Mouse (Mus musculus) MEL (cell line): ENCODE data around the gene Exd2. TPM values are rescaled to one million over a fixed set of nuclear protein-coding genes. Genes with fewer than 3 reads are reported as not detected.

Source experiments
- DNase-seq: peaks from one replicate; pipeline ENCODE4 v3.0.0; 2011; ENCODE audit warnings: low read depth, low spot score
- H3K27ac ChIP-seq: 2 replicates; pipeline ENCODE4 v1.5.1; 2012; ENCODE audit warnings: low read depth, mild to moderate bottlenecking, control low read depth, low read length, moderate library complexity; ENCODE audit not compliant: control insufficient read depth
- H3K27me3 ChIP-seq, 2 experiments: fragments of 150-350 bp in 1 of 2; sonication (generic) in 1 of 2; 2 replicates each; pipeline ENCODE4 v1.6.1; 2012; ENCODE audit warnings: low read length in 2 of 2, mild to moderate bottlenecking in 2 of 2, improper control_type of control experiment in 1 of 2, moderate library complexity in 1 of 2; ENCODE audit not compliant: insufficient read depth in 2 of 2, control insufficient read depth in 1 of 2
- H3K36me3 ChIP-seq, 2 experiments: 2 replicates each; pipeline ENCODE4 v1.6.1; 2012 to 2014; ENCODE audit warnings: low read length in 2 of 2, improper control_type of control experiment in 1 of 2, inconsistent platforms in 1 of 2, mild to moderate bottlenecking in 1 of 2; ENCODE audit not compliant: insufficient read depth in 2 of 2, control insufficient read depth in 1 of 2
- H3K4me1 ChIP-seq, 2 experiments: fragments of 150-350 bp in 1 of 2; sonication (generic) in 1 of 2; 2 replicates each; pipeline ENCODE4 v1.6.1; 2012; ENCODE audit warnings: low read length in 2 of 2, improper control_type of control experiment in 1 of 2, mild to moderate bottlenecking in 1 of 2; ENCODE audit not compliant: insufficient read depth in 2 of 2, control insufficient read depth in 1 of 2
- H3K4me3 ChIP-seq, 2 experiments: fragments of 150-350 bp in 1 of 2; sonication (generic) in 1 of 2; 2 replicates each; pipeline ENCODE4 v1.5.1; 2012; ENCODE audit warnings: low read depth in 2 of 2, low read length in 2 of 2, mild to moderate bottlenecking in 2 of 2, moderate library complexity in 2 of 2, control low read depth in 1 of 2, improper control_type of control experiment in 1 of 2; ENCODE audit not compliant: control insufficient read depth in 1 of 2, insufficient read depth in 1 of 2
- H3K79me2 ChIP-seq: 2 replicates; pipeline ENCODE4 v1.6.1; 2012; ENCODE audit warnings: mild to moderate bottlenecking, low read length, moderate library complexity; ENCODE audit not compliant: control insufficient read depth, poor library complexity, insufficient read depth
- H3K9ac ChIP-seq: 2 replicates; pipeline ENCODE4 v1.6.1; 2012; ENCODE audit warnings: low read depth, mild to moderate bottlenecking, control low read depth, low read length, moderate library complexity; ENCODE audit not compliant: control insufficient read depth, poor library complexity, severe bottlenecking
- H3K9me3 ChIP-seq: fragments of 150-350 bp; sonication (generic); replicated peaks from 2 replicates; pipeline ENCODE4 v1.6.1; 2012; ENCODE audit warnings: mild to moderate bottlenecking, low read length, improper control_type of control experiment, moderate library complexity; ENCODE audit not compliant: insufficient read depth
- CHD1 ChIP-seq: IDR thresholded peaks from 2 replicates; pipeline ENCODE4 v1.6.1; 2012; ENCODE audit warnings: low read depth, mild to moderate bottlenecking, inconsistent platforms, low read length, improper control_type of control experiment
- CHD2 ChIP-seq: IDR thresholded peaks from 2 replicates; pipeline ENCODE4 v1.6.1; 2011; ENCODE audit warnings: low read length, improper control_type of control experiment
- CTCF ChIP-seq, 3 experiments: IDR thresholded peaks in 2 of 3; conservative IDR thresholded peaks in 1 of 3; 2 replicates each; pipeline ENCODE4 v1.5.1; 2011 to 2012; ENCODE audit warnings: low read length in 3 of 3, low read depth in 2 of 3, mild to moderate bottlenecking in 2 of 3, improper control_type of control experiment in 1 of 3, inconsistent platforms in 1 of 3, mixed read lengths in 1 of 3, moderate library complexity in 1 of 3; ENCODE audit not compliant: control insufficient read depth in 1 of 3, insufficient read depth in 1 of 3, poor library complexity in 1 of 3, severe bottlenecking in 1 of 3
- EP300 ChIP-seq, 2 experiments: IDR thresholded peaks; 2 replicates each; pipeline ENCODE4 v1.6.1; 2011; ENCODE audit warnings: improper control_type of control experiment in 2 of 2, low read length in 2 of 2, low read depth in 1 of 2, mild to moderate bottlenecking in 1 of 2
- ETS1 ChIP-seq: IDR thresholded peaks from 2 replicates; pipeline ENCODE4 v1.6.1; 2012; ENCODE audit warnings: low read depth, mild to moderate bottlenecking, inconsistent platforms, low read length, improper control_type of control experiment, moderate library complexity
- GABPA ChIP-seq: IDR thresholded peaks from 2 replicates; pipeline ENCODE4 v1.6.1; 2012; ENCODE audit warnings: low read depth, mild to moderate bottlenecking, inconsistent platforms, low read length, improper control_type of control experiment, moderate library complexity
- GATA1 ChIP-seq: IDR thresholded peaks from 2 replicates; pipeline ENCODE4 v1.6.1; 2011; ENCODE audit warnings: low read depth, low read length, improper control_type of control experiment
- MAX ChIP-seq: IDR thresholded peaks from 2 replicates; pipeline ENCODE4 v1.6.1; 2011; ENCODE audit warnings: low read length, improper control_type of control experiment
- MAZ ChIP-seq: IDR thresholded peaks from 2 replicates; pipeline ENCODE4 v1.6.1; 2012; ENCODE audit warnings: low read depth, mild to moderate bottlenecking, inconsistent platforms, low read length, improper control_type of control experiment
- MXI1 ChIP-seq: IDR thresholded peaks from 2 replicates; pipeline ENCODE4 v1.6.1; 2011; ENCODE audit warnings: mild to moderate bottlenecking, low read depth, low read length, improper control_type of control experiment
- MYB ChIP-seq: IDR thresholded peaks from 2 replicates; pipeline ENCODE4 v1.6.1; 2011; ENCODE audit warnings: mild to moderate bottlenecking, low read depth, low read length, improper control_type of control experiment
- NELFE ChIP-seq: IDR thresholded peaks from 2 replicates; pipeline ENCODE4 v1.6.1; 2011; ENCODE audit warnings: low read depth, low read length, improper control_type of control experiment
- POLR2A ChIP-seq, 2 experiments: IDR thresholded peaks; 2 replicates each; pipeline ENCODE4 v1.6.1; 2011 to 2012; ENCODE audit warnings: low read length in 2 of 2, mild to moderate bottlenecking in 2 of 2, control low read depth in 1 of 2, improper control_type of control experiment in 1 of 2, low read depth in 1 of 2, moderate library complexity in 1 of 2; ENCODE audit not compliant: control insufficient read depth in 1 of 2, insufficient read depth in 1 of 2, poor library complexity in 1 of 2
- POLR2AphosphoS5 ChIP-seq: IDR thresholded peaks from 2 replicates; pipeline ENCODE4 v1.6.1; 2012; ENCODE audit warnings: low read depth, borderline replicate concordance, mild to moderate bottlenecking, inconsistent platforms, low read length, moderate library complexity, mixed read lengths
- RAD21 ChIP-seq: IDR thresholded peaks from 2 replicates; pipeline ENCODE4 v1.6.1; 2011; ENCODE audit warnings: mild to moderate bottlenecking, low read depth, low read length, improper control_type of control experiment
- SIN3A ChIP-seq: IDR thresholded peaks from 2 replicates; pipeline ENCODE4 v1.6.1; 2012; ENCODE audit warnings: low read length, improper control_type of control experiment, inconsistent platforms
- TAL1 ChIP-seq: IDR thresholded peaks from 2 replicates; pipeline ENCODE4 v1.6.1; 2012; ENCODE audit warnings: mild to moderate bottlenecking, inconsistent platforms, low read length, moderate library complexity, mixed read lengths
- TBP ChIP-seq: IDR thresholded peaks from 2 replicates; pipeline ENCODE4 v1.8.0; 2011; ENCODE audit warnings: low read depth, low read length, improper control_type of control experiment
- TCF12 ChIP-seq: IDR thresholded peaks from 2 replicates; pipeline ENCODE4 v1.6.1; 2014; ENCODE audit warnings: low read depth, mild to moderate bottlenecking, inconsistent platforms, low read length, improper control_type of control experiment, moderate library complexity
- ZMIZ1 ChIP-seq: IDR thresholded peaks from 2 replicates; pipeline ENCODE4 v1.6.1; 2012; ENCODE audit warnings: low read depth, mild to moderate bottlenecking, inconsistent platforms, low read length, improper control_type of control experiment, moderate library complexity
- ZNF384 ChIP-seq: IDR thresholded peaks from 2 replicates; pipeline ENCODE4 v1.6.1; 2012; ENCODE audit warnings: low read depth, mild to moderate bottlenecking, inconsistent platforms, low read length, improper control_type of control experiment
- polyA plus RNA-seq, 2 experiments: library from polyadenylated mRNA; stranded (reverse) in 1 of 2; unstranded in 1 of 2; fragments of >175 nt in 1 of 2; fragments of >200 nt in 1 of 2; gene quantifications; 2 replicates each; pipeline versions ENCODE4 v1.2.1 to v1.2.4; 2012; ENCODE audit warnings: low replicate concordance in 2 of 2, low read depth in 1 of 2; ENCODE audit not compliant: insufficient read length in 2 of 2, insufficient read depth in 1 of 2, missing spikeins in 1 of 2
- total RNA-seq: library from RNA; depleted of rRNA; stranded (reverse); fragments of 300-350 nt; gene quantifications from 2 replicates; pipeline ENCODE4 v1.2.3, GENCODE M21; 2012

The Exd2 gene
- total and polyA plus RNA-seq, 3 experiments: 9.6 to 12.8 TPM; not detected in 1

GRCm38 (mm10) chr12:80473731-80474130, 10.8 kb downstream of the Exd2 start (continued):
- peak; percentile 20; the same call in 1 of the 2 replicates for TF ChIP-seq MXI1

GRCm38 (mm10) chr12:80479986-80480385, 17.1 kb downstream of the Exd2 start:
- no peaks in the 10 kb centered on the region for H3K4me1 ChIP-seq
- no peaks in the 10 kb centered on the region for H3K9me3 ChIP-seq
- no peak for TF ChIP-seq MAZ
- no peak for TF ChIP-seq POLR2A (IDR thresholded peaks at IDR 0.05; ENCODE audit: control insufficient read depth in 1 of 2, insufficient read depth in 1 of 2, low read depth in 1 of 2, low read length in 2 of 2, poor library complexity in 1 of 2)
- TF ChIP-seq TAL1: no peak
- no peak for TF ChIP-seq ETS1
- TF ChIP-seq CHD1: no peak
- TF ChIP-seq NELFE: no peak
- TF ChIP-seq TCF12: no peak
- TF ChIP-seq POLR2AphosphoS5: no peak
- no peak for TF ChIP-seq ZMIZ1
- no peak for TF ChIP-seq EP300 (IDR thresholded peaks at IDR 0.05; ENCODE audit: low read depth in 1 of 2, low read length in 2 of 2)
- no peak for TF ChIP-seq MYB
- no peak for TF ChIP-seq CHD2
- no peak for TF ChIP-seq CTCF (IDR thresholded peaks at IDR 0.05 in 2 of 3, conservative IDR thresholded peaks at IDR 0.05 in 1 of 3; ENCODE audit: control insufficient read depth in 1 of 3, insufficient read depth in 1 of 3, low read depth in 2 of 3, low read length in 3 of 3, poor library complexity in 1 of 3, severe bottlenecking in 1 of 3)
- TF ChIP-seq GATA1: no peak
- no peak for TF ChIP-seq TBP
- no peak for TF ChIP-seq SIN3A

GRCm38 (mm10) chr12:80483397-80483796, 20.5 kb downstream of the Exd2 start:
- H3K79me2 ChIP-seq: no peaks in the 10 kb centered on the region
- TF ChIP-seq MAX: no peak
- no peak for TF ChIP-seq ZNF384
- no peak for TF ChIP-seq CHD2
- TF ChIP-seq CTCF (IDR thresholded peaks at IDR 0.05 in 2 of 3, conservative IDR thresholded peaks at IDR 0.05 in 1 of 3; ENCODE audit: control insufficient read depth in 1 of 3, insufficient read depth in 1 of 3, low read depth in 2 of 3, low read length in 3 of 3, poor library complexity in 1 of 3, severe bottlenecking in 1 of 3): peak; percentile 8 to 22 (median 16); a peak in 3 of 6 replicates
- TF ChIP-seq RAD21: no peak
- no peak for TF ChIP-seq GABPA
- TF ChIP-seq NELFE: no peak
- TF ChIP-seq, all 39 proteins: peak for 1
- no peaks in the 10 kb centered on the region for H3K9me3 ChIP-seq
- no peaks in the 10 kb centered on the region; a peak in 1 of 4 replicates for H3K36me3 ChIP-seq
- no peak for DNase-seq
- no peak overlapping the region for H3K4me3 ChIP-seq
- no peaks in the 10 kb centered on the region for H3K27me3 ChIP-seq
- H3K9ac ChIP-seq: no peak overlapping the region
- H3K27ac ChIP-seq: no peak overlapping the region
- no peaks in the 10 kb centered on the region for H3K4me1 ChIP-seq

More at GRCm38 (mm10) chr12:80479986-80480385, 17.1 kb downstream of the Exd2 start:
- H3K27ac ChIP-seq: no peak overlapping the region
- H3K36me3 ChIP-seq: no peaks in the 10 kb centered on the region; a peak in 2 of 4 replicates
- DNase-seq: no peak
- no peak overlapping the region for H3K4me3 ChIP-seq
- H3K27me3 ChIP-seq: no peaks in the 10 kb centered on the region
- H3K9ac ChIP-seq: no peak overlapping the region
- no peaks in the 10 kb centered on the region for H3K79me2 ChIP-seq
